Mouse (Mus musculus): Measurements from ENCODE around the gene Barx1.

DNA sequence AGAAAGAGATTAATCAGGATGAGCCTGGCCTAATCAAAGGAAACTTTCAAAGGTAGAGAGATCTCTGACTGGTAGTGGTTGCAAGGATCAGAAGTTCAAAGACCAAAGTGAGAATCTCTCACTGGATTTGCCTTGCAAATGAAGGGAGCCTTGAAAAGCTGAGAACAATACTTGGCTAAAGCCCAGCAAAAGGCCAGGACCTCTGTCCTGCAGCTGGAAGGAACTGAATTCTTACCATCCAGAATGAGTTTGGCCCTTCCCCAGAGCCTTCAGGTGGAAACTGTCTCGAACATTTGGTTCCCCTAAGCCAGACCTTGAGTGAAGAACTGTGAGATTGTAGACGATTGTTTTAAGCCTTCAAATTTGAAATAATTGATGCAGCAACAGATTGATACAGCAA is 25.1 kb upstream of the Barx1 start:
- TF ChIP-seq TAL1 (IDR thresholded peaks at IDR 0.05; ENCODE audit: low read length) (no peak), GATA1 (IDR thresholded peaks at IDR 0.05; ENCODE audit: low read length) (no peak)
